Mouse (Mus musculus): ENCODE results near the gene Clip2. TPM values are rescaled to one million over a fixed set of nuclear protein-coding genes. Genes with fewer than 3 reads are reported as not detected.

The Clip2 gene
- polyA plus RNA-seq, 1 experiment = 43.4 TPM

DNA sequence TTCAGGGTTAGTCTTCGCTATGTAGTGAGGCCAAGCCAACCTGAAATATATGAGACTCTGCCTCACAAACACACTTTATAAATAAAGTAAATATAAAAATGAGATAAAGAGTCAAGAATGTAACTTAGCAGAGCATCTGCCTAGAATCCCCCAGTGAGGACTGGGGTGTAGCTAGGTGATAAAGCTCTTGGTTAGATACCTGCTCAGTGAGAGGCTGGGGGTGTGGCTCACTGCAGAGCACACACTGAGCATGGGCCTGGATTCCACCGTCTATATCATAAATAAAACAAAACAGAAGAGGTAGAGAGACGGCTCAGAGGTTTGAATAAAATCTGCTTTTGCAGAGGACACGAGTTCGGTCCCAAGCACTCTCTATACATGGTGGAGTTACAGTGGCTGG, 88.0 kb downstream of the Clip2 start:
- Histone ChIP-seq H3K27me3 (ENCODE audit: control insufficient read depth, insufficient read depth, low read length) (no peaks in the 10 kb centered on the region), H3K4me1 (ENCODE audit: control insufficient read depth, insufficient read depth, insufficient read length, low read length) (peaks cover 9% of the 10 kb centered on the region; the same call in 1 of the 2 replicates), H3K27ac (ENCODE audit: insufficient read depth, low read depth, low read length) (no peak overlapping the region), H3K4me3 (ENCODE audit: low read depth, low read length) (no peak overlapping the region), H3K36me3 (ENCODE audit: control insufficient read depth, insufficient read depth, low read length) (no peaks in the 10 kb centered on the region)
- WGBS = 76% methylated on average over 5 of the region's 5 CpGs
- no peak for TF ChIP-seq CTCF (IDR thresholded peaks at IDR 0.05; ENCODE audit: extremely low read depth, insufficient read length, insufficient replicate concordance, low read depth, low read length)
- TF ChIP-seq POLR2A (IDR thresholded peaks at IDR 0.05; ENCODE audit: low read depth, low read length) = no peak

DNA sequence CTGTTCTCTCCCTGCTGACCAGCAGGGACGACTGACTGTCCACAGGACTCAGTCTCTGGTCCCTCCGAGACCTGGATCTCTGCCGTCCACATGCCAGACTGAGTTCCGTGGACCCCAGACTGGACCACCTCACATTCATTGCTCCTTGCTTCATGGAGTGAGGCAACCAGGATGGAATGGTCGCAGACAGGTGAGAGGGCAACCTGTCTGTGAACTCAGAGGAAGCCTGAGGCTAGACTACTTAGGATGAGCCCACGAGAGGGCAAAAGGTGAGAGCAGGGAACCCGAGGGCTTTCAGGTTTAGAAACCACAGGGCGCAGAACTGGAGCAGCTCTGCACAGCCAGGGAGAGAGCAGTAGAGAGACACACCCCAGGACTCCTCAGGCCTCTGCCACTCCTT, 89.5 kb downstream of the Clip2 start:
- Histone ChIP-seq H3K27ac (ENCODE audit: insufficient read depth, low read depth, low read length) (no peak overlapping the region), H3K36me3 (ENCODE audit: control insufficient read depth, insufficient read depth, low read length) (no peaks in the 10 kb centered on the region), H3K27me3 (ENCODE audit: control insufficient read depth, insufficient read depth, low read length) (no peaks in the 10 kb centered on the region), H3K4me1 (ENCODE audit: control insufficient read depth, insufficient read depth, insufficient read length, low read length) (peaks cover 11% of the 10 kb centered on the region; the same call in 1 of the 2 replicates), H3K4me3 (ENCODE audit: low read depth, low read length) (no peak overlapping the region)
- TF ChIP-seq POLR2A (IDR thresholded peaks at IDR 0.05; ENCODE audit: low read depth, low read length) (no peak), CTCF (IDR thresholded peaks at IDR 0.05; ENCODE audit: extremely low read depth, insufficient read length, insufficient replicate concordance, low read depth, low read length) (no peak)
- 94% methylated on average over 8 of the region's 8 CpGs for WGBS

DNA sequence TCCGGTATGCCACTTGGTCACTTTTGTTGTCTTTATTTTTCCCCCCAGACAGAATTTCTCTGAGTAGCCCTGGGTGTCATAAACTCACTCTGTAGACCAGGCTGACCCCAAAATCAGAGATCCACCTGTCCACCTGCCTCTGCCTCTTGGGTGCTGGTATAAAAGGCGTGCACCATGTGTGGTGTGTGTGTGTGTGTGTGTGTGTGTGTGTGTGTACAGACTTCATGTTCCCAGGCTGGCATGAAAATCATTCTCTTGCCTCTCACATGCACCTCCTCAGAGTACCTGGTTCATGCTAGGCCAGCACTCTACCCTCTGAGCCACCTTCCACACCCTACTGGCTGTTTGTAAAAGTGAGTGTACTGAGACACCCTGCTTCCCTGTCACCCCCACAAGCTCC, 89.9 kb downstream of the Clip2 start:
- no peak for TF ChIP-seq CTCF (IDR thresholded peaks at IDR 0.05; ENCODE audit: extremely low read depth, insufficient read length, insufficient replicate concordance, low read depth, low read length)
- no peak for TF ChIP-seq POLR2A (IDR thresholded peaks at IDR 0.05; ENCODE audit: low read depth, low read length)

DNA sequence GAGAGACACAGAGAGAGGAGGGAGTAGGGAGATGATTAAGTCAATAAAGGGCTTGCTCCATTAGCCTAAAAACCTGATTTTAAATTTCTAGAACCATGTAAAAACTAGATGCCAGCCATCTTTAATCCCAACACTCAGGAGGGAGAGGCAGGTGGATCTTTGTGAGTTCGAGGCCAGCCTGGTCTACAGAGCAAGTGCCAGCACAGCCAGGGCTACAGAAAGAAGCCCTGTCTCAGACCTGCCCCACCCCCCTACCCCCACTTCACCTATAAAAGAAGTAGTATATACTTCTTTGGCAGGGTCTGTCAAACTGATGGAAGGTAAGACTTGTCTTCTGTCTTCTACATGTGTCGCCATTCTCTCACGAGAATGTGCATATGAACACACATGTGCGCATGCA, 91.7 kb downstream of the Clip2 start:
- TF ChIP-seq CTCF (IDR thresholded peaks at IDR 0.05; ENCODE audit: extremely low read depth, insufficient read length, insufficient replicate concordance, low read depth, low read length) (no peak), POLR2A (IDR thresholded peaks at IDR 0.05; ENCODE audit: low read depth, low read length) (no peak)
- Histone ChIP-seq H3K27ac (ENCODE audit: insufficient read depth, low read depth, low read length) (no peak overlapping the region), H3K4me1 (ENCODE audit: control insufficient read depth, insufficient read depth, insufficient read length, low read length) (peaks cover 11% of the 10 kb centered on the region), H3K36me3 (ENCODE audit: control insufficient read depth, insufficient read depth, low read length) (no peaks in the 10 kb centered on the region), H3K4me3 (ENCODE audit: low read depth, low read length) (no peak overlapping the region), H3K27me3 (ENCODE audit: control insufficient read depth, insufficient read depth, low read length) (no peaks in the 10 kb centered on the region)
- WGBS = 96% methylated on average over 4 of the region's 4 CpGs

More for the DNA sequence above, 89.9 kb downstream of the Clip2 start:
- H3K27ac ChIP-seq (ENCODE audit: insufficient read depth, low read depth, low read length) = no peak overlapping the region
- H3K36me3 ChIP-seq (ENCODE audit: control insufficient read depth, insufficient read depth, low read length) = no peaks in the 10 kb centered on the region
- 92% methylated on average over 2 of the region's 2 CpGs for WGBS
- peaks cover 14% of the 10 kb centered on the region; the same call in 1 of the 2 replicates for H3K4me1 ChIP-seq (ENCODE audit: control insufficient read depth, insufficient read depth, insufficient read length, low read length)
- H3K27me3 ChIP-seq (ENCODE audit: control insufficient read depth, insufficient read depth, low read length) = no peaks in the 10 kb centered on the region
- H3K4me3 ChIP-seq (ENCODE audit: low read depth, low read length) = no peak overlapping the region

DNA sequence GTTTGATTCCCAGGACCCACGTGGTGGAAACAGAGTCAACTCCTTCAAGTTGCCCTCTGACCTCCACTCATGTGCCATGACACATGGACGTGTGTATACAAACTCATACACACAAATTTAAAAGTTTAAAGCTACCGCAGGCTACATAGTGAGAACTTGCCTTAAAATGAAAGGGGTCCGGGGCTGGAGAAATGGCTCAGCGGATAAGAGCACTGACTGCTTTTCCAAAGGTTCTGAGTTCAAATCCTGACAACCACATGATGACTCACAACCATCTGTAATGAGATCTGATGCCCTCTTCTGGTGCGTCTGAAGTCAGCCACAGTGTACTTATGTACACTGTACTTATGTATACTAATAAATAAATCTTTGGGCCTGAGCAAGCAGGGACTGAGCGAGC, 93.1 kb downstream of the Clip2 start:
- Histone ChIP-seq H3K4me1 (ENCODE audit: control insufficient read depth, insufficient read depth, insufficient read length, low read length) (peaks cover 11% of the 10 kb centered on the region), H3K4me3 (ENCODE audit: low read depth, low read length) (no peak overlapping the region), H3K27ac (ENCODE audit: insufficient read depth, low read depth, low read length) (no peak overlapping the region), H3K36me3 (ENCODE audit: control insufficient read depth, insufficient read depth, low read length) (no peaks in the 10 kb centered on the region), H3K27me3 (ENCODE audit: control insufficient read depth, insufficient read depth, low read length) (no peaks in the 10 kb centered on the region)
- 88% methylated on average over 7 of the region's 7 CpGs for WGBS
- no peak for TF ChIP-seq POLR2A (IDR thresholded peaks at IDR 0.05; ENCODE audit: low read depth, low read length)
- no peak for TF ChIP-seq CTCF (IDR thresholded peaks at IDR 0.05; ENCODE audit: extremely low read depth, insufficient read length, insufficient replicate concordance, low read depth, low read length)

DNA sequence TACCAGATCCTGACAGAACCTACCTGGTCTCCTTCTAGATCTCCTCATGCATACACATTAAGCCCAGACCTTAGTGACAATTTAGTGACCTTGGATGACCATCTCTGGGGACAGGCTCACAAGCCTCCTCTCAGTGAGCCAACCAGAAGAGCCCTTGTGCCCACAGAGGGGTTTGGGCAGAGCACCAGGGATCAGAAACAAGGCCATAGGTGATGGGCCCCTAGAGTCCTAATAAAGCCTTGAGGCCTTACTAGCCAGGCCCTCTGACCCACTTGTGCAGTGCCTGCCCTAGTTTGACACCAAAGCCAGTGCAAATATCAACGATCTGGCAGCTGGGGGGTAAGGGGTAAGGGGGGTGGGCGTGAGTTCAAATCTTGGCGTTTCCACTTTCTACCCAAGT, 93.8 kb downstream of the Clip2 start:
- 74% methylated on average over 3 of the region's 3 CpGs for WGBS
- no peak overlapping the region for H3K27ac ChIP-seq (ENCODE audit: insufficient read depth, low read depth, low read length)
- no peaks in the 10 kb centered on the region for H3K36me3 ChIP-seq (ENCODE audit: control insufficient read depth, insufficient read depth, low read length)
- H3K4me3 ChIP-seq (ENCODE audit: low read depth, low read length) = no peak overlapping the region
- peaks cover 11% of the 10 kb centered on the region for H3K4me1 ChIP-seq (ENCODE audit: control insufficient read depth, insufficient read depth, insufficient read length, low read length)
- TF ChIP-seq POLR2A (IDR thresholded peaks at IDR 0.05; ENCODE audit: low read depth, low read length) (no peak), CTCF (IDR thresholded peaks at IDR 0.05; ENCODE audit: extremely low read depth, insufficient read length, insufficient replicate concordance, low read depth, low read length) (no peak)
- no peaks in the 10 kb centered on the region for H3K27me3 ChIP-seq (ENCODE audit: control insufficient read depth, insufficient read depth, low read length)

DNA sequence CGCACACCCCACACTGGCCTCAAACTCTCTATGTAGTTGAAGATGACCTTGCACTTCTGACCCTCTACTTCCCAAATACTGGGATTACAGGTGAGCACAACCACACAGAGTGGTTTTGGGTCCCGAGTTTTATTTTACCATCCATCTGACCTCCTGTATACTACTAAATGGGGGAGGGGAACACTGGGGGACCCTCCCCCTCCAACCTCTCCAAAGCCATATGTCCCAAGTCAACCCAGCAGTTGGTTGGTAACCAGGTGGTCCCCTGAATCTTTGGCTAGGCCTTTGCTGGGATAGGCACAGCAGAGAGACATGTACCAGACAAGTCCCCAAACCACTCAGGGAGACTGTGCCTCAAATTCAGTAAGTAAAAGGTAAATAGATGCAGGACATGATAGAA, 94.9 kb downstream of the Clip2 start:
- H3K4me1 ChIP-seq (ENCODE audit: control insufficient read depth, insufficient read depth, insufficient read length, low read length) = peaks cover 11% of the 10 kb centered on the region
- no peaks in the 10 kb centered on the region for H3K27me3 ChIP-seq (ENCODE audit: control insufficient read depth, insufficient read depth, low read length)
- TF ChIP-seq CTCF (IDR thresholded peaks at IDR 0.05; ENCODE audit: extremely low read depth, insufficient read length, insufficient replicate concordance, low read depth, low read length) = no peak
- no peak for TF ChIP-seq POLR2A (IDR thresholded peaks at IDR 0.05; ENCODE audit: low read depth, low read length)
- no peak overlapping the region for H3K4me3 ChIP-seq (ENCODE audit: low read depth, low read length)
- WGBS = 89% methylated on average over 2 of the region's 2 CpGs
- no peak overlapping the region for H3K27ac ChIP-seq (ENCODE audit: insufficient read depth, low read depth, low read length)
- no peaks in the 10 kb centered on the region for H3K36me3 ChIP-seq (ENCODE audit: control insufficient read depth, insufficient read depth, low read length)
